Comparison of ENCODE assay signal across 8 mouse cellular contexts in genomic region chr13:21717397-21718357, GRCm38 (mm10). TPM values are rescaled to one million over a fixed set of nuclear protein-coding genes. Genes with fewer than 3 reads are reported as not detected.
DNase-seq lines count a peak whose midpoint lies in the region; ATAC-seq and TF ChIP-seq lines count a peak whose summit lies in the region.
"Not testable (repeated sequence)": the region's sequence is repeated elsewhere in the genome, so short reads cannot be mapped to it uniquely, and the experiment has no call there.

Gene Hist1h3h (plus strand): TSS chr13:21717659.

- TF ChIP-seq EP300 in liver, postnatal 0 days (IDR thresholded peaks at IDR 0.05; ENCODE audit: low read depth), result 0 out of 2 replicates have a peak, but pooled peaks have one; percentile 16

- H3K27me3 ChIP-seq in forebrain, embryonic 14.5 days (replicated peaks; ENCODE audit: control insufficient read depth, insufficient read depth, low read length); liver, postnatal 0 days (ENCODE audit: insufficient read depth, low read length); neural tube, embryonic 13.5 days; testis, adult 2 months (ENCODE audit: control insufficient read depth, insufficient read depth, low read length): not testable (repeated sequence)

- not testable (repeated sequence) for H3K9me3 ChIP-seq in forebrain, embryonic 14.5 days (replicated peaks; ENCODE audit: control insufficient read depth, low read length); liver, postnatal 0 days (ENCODE audit: low read length); neural tube, embryonic 13.5 days

- not testable (repeated sequence) for TF ChIP-seq POLR2A in testis, adult 2 months (IDR thresholded peaks at IDR 0.05; ENCODE audit: control insufficient read depth, low read depth, low read length)

- peak; percentile 95 for DNase-seq in ES-CJ7 (ENCODE audit: low read depth, low spot score)
- peak; percentile 73 for DNase-seq in cerebellum, adult 11 months
- DNase-seq in forebrain, embryonic 14.5 days (ENCODE audit: low spot score), result peak; percentile 98
- DNase-seq in heart, postnatal 14 days, result peak; percentile 68 to 77
- DNase-seq in layer of hippocampus, adult 11-12 months (ENCODE audit: low spot score), result peak; percentile 91
- DNase-seq in liver, postnatal 0 days, result peak; percentile 84

- not testable (repeated sequence) for H3K36me3 ChIP-seq in forebrain, embryonic 14.5 days (ENCODE audit: control insufficient read depth, insufficient read depth, low read length); liver, postnatal 0 days (replicated peaks; ENCODE audit: insufficient read depth, low read length); neural tube, embryonic 13.5 days; testis, adult 2 months (ENCODE audit: control insufficient read depth, insufficient read depth, low read length)

- peak; percentile 54 for ATAC-seq in forebrain, embryonic 14.5 days
- peak; percentile 19 for ATAC-seq in liver, postnatal 0 days
- peak; percentile 47 for ATAC-seq in neural tube, embryonic 13.5 days (ENCODE audit: low read depth)

- TF ChIP-seq CTCF in liver, postnatal 0 days (IDR thresholded peaks at IDR 0.05; ENCODE audit: low read depth); testis, adult 2 months (IDR thresholded peaks at IDR 0.05; ENCODE audit: control insufficient read depth, insufficient read depth, insufficient replicate concordance, low read depth, low read length): not testable (repeated sequence)

- H3K4me1 ChIP-seq in forebrain, embryonic 14.5 days (ENCODE audit: control insufficient read depth, insufficient read depth, low read length), result peaks cover 29% of the 10 kb centered on the region
- H3K4me1 ChIP-seq in liver, postnatal 0 days (ENCODE audit: insufficient read depth), result peaks cover 18% of the 10 kb centered on the region
- peaks cover 44% of the 10 kb centered on the region for H3K4me1 ChIP-seq in neural tube, embryonic 13.5 days (replicated peaks)
- H3K4me1 ChIP-seq in testis, adult 2 months (ENCODE audit: control insufficient read depth, insufficient read depth, low read length), result not testable (repeated sequence)

- intact Hi-C loops in heart, postnatal 14 days (cut with DNase I), result loop anchor here (10.0 kb wide), 3 partner anchors 217 to 1807 kb away; no protein-coding TSS in a partner anchor

- under 1% methylated on average over 25 of the region's 56 CpGs for WGBS in forebrain, embryonic 14.5 days
- 3% methylated on average over 23 of the region's 56 CpGs for WGBS in liver, postnatal 0 days (ENCODE audit: insufficient replicate concordance)
- under 1% methylated on average over 28 of the region's 56 CpGs for WGBS in neural tube, embryonic 13.5 days

- peak within 1 kb of the TSS; percentile 84 for H3K4me2 ChIP-seq in forebrain, embryonic 14.5 days (ENCODE audit: low read length)
- peak within 1 kb of the TSS; percentile 73 for H3K4me2 ChIP-seq in liver, postnatal 0 days (ENCODE audit: low read depth, low read length)
- H3K4me2 ChIP-seq in neural tube, embryonic 13.5 days, result peak within 1 kb of the TSS; percentile 67

- H3K9ac ChIP-seq in forebrain, embryonic 14.5 days (ENCODE audit: low read length), result peak within 1 kb of the TSS; percentile 80
- H3K9ac ChIP-seq in liver, postnatal 0 days (replicated peaks), result peak within 1 kb of the TSS; percentile 79
- peak within 1 kb of the TSS; percentile 79 for H3K9ac ChIP-seq in neural tube, embryonic 13.5 days

- H3K4me3 ChIP-seq in forebrain, embryonic 14.5 days (ENCODE audit: low read depth, low read length), result peak within 1 kb of the TSS; percentile 40
- peak within 1 kb of the TSS; percentile 45 for H3K4me3 ChIP-seq in liver, postnatal 0 days (ENCODE audit: low read depth, low read length)
- peak within 1 kb of the TSS; percentile 42 for H3K4me3 ChIP-seq in neural tube, embryonic 13.5 days
- peak within 1 kb of the TSS; percentile 50 for H3K4me3 ChIP-seq in testis, adult 2 months (ENCODE audit: control insufficient read depth, low read depth, low read length)

- peak within 1 kb of the TSS; percentile 94 for H3K27ac ChIP-seq in forebrain, embryonic 14.5 days (ENCODE audit: low read depth, low read length)
- peak within 1 kb of the TSS; percentile 93 for H3K27ac ChIP-seq in liver, postnatal 0 days (ENCODE audit: low read depth)
- H3K27ac ChIP-seq in neural tube, embryonic 13.5 days (replicated peaks), result peak within 1 kb of the TSS; percentile 90
- H3K27ac ChIP-seq in testis, adult 2 months (ENCODE audit: control insufficient read depth, insufficient read depth, low read depth, low read length), result peak within 1 kb of the TSS; percentile 66

RNA-seq across cellular contexts. Expression of gene Hist1h3h, which starts in this region (rescaled TPM):
- polyA plus RNA-seq in forebrain, embryonic 14.5 days (2014; fragmentation: Nextera tagmentation; extraction: Ambion mirVana), result 7.3 and 11.0 TPM in 2 replicates
- 100 to 1,000 TPM in 1 of 2 experiments, 10 to 100 TPM in 1; 82.7 to 215 TPM for total RNA-seq in heart, postnatal 14 days (2021)
- polyA plus RNA-seq in liver, postnatal 0 days (2015; fragmentation: Nextera tagmentation; extraction: Ambion mirVana), result 7.1 and 8.7 TPM in 2 replicates
- 2.7 and 3.3 TPM in 2 replicates for polyA plus RNA-seq in neural tube, embryonic 13.5 days (2015; fragmentation: Nextera tagmentation; extraction: Ambion mirVana)
- 14.7 and 20.5 TPM in 2 replicates for polyA plus RNA-seq in testis, adult 2 months (2012; rRNA removed)

Comparison
In these comparisons a context has a peak if more than half of its experiments do, and no peak if none do; other contexts are left out.
1. Peak in every context shown above with its lines: DNase-seq, ATAC-seq, H3K4me3 ChIP-seq and H3K27ac ChIP-seq.